Mouse (Mus musculus) G1E (cell line): ENCODE data around the gene Adgrb2.

Experiments
- CTCF ChIP-seq: IDR thresholded peaks from 2 replicates; pipeline ENCODE4 v1.5.1; 2012; ENCODE audit warnings: low read depth, low read length, inconsistent platforms, mixed read lengths
- POLR2AphosphoS5 ChIP-seq: IDR thresholded peaks from 2 replicates; pipeline ENCODE4 v1.6.1; 2012; ENCODE audit warnings: low read depth, low read length, inconsistent platforms; ENCODE audit not compliant: insufficient replicate concordance

DNA sequence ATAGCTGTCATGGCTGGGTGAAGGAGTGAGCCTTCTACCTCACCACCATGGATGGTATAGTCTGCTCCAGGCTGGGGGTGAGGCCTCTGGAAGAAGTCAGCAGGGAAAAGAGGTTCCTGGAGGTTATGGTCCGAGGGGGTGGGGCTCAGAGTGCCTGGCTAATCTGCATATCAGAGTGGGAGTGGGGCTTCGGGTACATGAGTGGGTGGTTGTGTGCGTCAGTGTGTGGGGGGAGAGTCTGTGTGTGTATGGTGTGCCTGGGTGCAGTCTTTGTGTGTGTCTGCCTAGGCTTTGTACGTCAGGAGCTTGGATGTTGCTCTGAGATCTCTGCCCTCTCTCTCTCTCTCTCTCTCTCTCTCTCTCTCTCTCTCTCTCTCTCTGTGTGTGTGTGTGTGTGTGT, 5.7 kb upstream of the Adgrb2 start:
- TF ChIP-seq POLR2AphosphoS5 = no peak
- no peak for TF ChIP-seq CTCF
